Mouse (Mus musculus): Measurements from ENCODE around the gene Lamtor1. TPM values are rescaled to one million over a fixed set of nuclear protein-coding genes. Genes with fewer than 3 reads are reported as not detected.

The Lamtor1 gene
- polyA plus RNA-seq, 1 experiment = 85.9 TPM

DNA sequence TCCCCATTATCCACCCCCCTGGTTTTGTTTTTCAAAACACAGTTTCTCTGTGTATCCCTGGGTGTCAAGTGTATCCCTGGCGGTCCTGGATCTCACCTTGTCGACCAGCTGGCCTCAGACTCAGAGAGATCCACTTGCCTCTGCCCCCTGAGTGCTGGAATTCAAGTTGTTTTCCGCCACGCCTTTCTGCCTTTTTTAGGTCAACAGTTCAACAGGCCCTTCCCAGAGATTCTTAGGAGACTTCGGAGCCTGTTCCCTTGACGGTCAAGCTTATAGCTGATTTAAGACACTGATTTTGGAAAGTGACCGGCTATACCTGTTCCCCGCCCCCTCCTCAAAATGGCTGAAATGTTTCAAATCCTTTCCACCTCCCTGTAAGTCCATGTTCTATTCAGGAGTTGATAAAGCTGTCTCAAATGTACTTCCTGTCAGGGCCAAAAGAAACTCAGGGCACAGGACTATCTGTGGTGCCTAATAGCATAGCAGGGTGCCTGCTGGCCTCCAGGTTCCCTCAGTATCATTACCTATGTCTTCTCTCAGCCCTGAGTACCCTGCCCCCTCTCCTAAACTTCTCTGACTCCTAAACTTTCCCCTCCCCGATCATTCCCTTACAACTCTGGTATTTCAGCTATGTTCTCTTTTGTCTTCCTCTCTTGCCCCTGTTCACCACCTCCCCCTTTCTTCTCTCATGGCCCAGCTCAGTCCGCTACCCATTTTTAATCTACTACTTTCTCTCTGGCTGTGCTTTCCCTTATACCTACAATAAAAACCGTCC is 39.0 kb upstream of the Lamtor1 start:
- TF ChIP-seq EP300 (IDR thresholded peaks at IDR 0.05; ENCODE audit: insufficient read depth, low read depth, low read length) (0 out of 2 replicates have a peak, but pooled peaks have one; percentile 20), POLR2A (IDR thresholded peaks at IDR 0.05; ENCODE audit: insufficient read depth, low read length) (no peak), CTCF (IDR thresholded peaks at IDR 0.05; ENCODE audit: low read depth, low read length) (no peak)
- H3K4me3 ChIP-seq (ENCODE audit: low read depth, low read length) = 0 out of 2 replicates have a peak overlapping the region, but pooled peaks have one; percentile 11

DNA sequence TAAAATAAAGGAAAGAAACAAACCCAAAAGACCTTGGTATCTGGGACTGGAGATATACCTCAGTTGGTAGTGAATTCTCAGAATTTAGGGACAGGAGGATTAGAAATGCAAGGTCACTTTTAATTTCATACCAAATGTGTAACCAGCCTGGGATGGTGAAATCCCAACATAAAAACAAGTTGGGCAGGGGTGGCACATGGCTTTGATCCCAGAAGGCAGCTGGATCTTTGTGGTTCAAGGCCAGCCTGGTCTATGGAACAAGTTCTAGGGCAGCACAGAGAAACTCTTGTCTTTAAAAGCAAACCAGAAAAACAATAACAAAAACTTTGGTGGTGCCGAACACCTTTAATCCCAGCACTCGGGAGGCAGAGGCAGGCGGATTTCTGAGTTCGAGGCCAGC is 38.2 kb upstream of the Lamtor1 start:
- no peaks in the 10 kb centered on the region for H3K27me3 ChIP-seq (ENCODE audit: control insufficient read depth, insufficient read depth, low read length, poor library complexity, severe bottlenecking)
- TF ChIP-seq POLR2A (IDR thresholded peaks at IDR 0.05; ENCODE audit: insufficient read depth, low read length) (no peak), CTCF (IDR thresholded peaks at IDR 0.05; ENCODE audit: low read depth, low read length) (no peak), EP300 (IDR thresholded peaks at IDR 0.05; ENCODE audit: insufficient read depth, low read depth, low read length) (no peak)
- peak overlapping the region; percentile 31; the same call in 1 of the 2 replicates for H3K4me3 ChIP-seq (ENCODE audit: low read depth, low read length)
- H3K36me3 ChIP-seq (ENCODE audit: control insufficient read depth, insufficient read depth, low read length, poor library complexity, severe bottlenecking) = no peaks in the 10 kb centered on the region
- peaks cover 2% of the 10 kb centered on the region for H3K4me1 ChIP-seq (ENCODE audit: control insufficient read depth, insufficient read depth, low read length)
- no peaks in the 10 kb centered on the region for H3K9me3 ChIP-seq (replicated peaks; ENCODE audit: control insufficient read depth, insufficient read depth, low read length, poor library complexity, severe bottlenecking)
- peak overlapping the region; percentile 96 for H3K27ac ChIP-seq (ENCODE audit: insufficient read depth, low read length)
- peak overlapping the region; percentile 71 for H3K9ac ChIP-seq (ENCODE audit: low read depth, poor library complexity, severe bottlenecking)

More for the DNA sequence above, 39.0 kb upstream of the Lamtor1 start:
- H3K9me3 ChIP-seq (replicated peaks; ENCODE audit: control insufficient read depth, insufficient read depth, low read length, poor library complexity, severe bottlenecking) = no peaks in the 10 kb centered on the region
- H3K36me3 ChIP-seq (ENCODE audit: control insufficient read depth, insufficient read depth, low read length, poor library complexity, severe bottlenecking) = peaks cover 2% of the 10 kb centered on the region; the same call in 1 of the 2 replicates
- H3K27me3 ChIP-seq (ENCODE audit: control insufficient read depth, insufficient read depth, low read length, poor library complexity, severe bottlenecking) = no peaks in the 10 kb centered on the region
- peak overlapping the region; percentile 71 for H3K9ac ChIP-seq (ENCODE audit: low read depth, poor library complexity, severe bottlenecking)
- H3K27ac ChIP-seq (ENCODE audit: insufficient read depth, low read length) = peak overlapping the region; percentile 96
- H3K4me1 ChIP-seq (ENCODE audit: control insufficient read depth, insufficient read depth, low read length) = peaks cover 2% of the 10 kb centered on the region

DNA sequence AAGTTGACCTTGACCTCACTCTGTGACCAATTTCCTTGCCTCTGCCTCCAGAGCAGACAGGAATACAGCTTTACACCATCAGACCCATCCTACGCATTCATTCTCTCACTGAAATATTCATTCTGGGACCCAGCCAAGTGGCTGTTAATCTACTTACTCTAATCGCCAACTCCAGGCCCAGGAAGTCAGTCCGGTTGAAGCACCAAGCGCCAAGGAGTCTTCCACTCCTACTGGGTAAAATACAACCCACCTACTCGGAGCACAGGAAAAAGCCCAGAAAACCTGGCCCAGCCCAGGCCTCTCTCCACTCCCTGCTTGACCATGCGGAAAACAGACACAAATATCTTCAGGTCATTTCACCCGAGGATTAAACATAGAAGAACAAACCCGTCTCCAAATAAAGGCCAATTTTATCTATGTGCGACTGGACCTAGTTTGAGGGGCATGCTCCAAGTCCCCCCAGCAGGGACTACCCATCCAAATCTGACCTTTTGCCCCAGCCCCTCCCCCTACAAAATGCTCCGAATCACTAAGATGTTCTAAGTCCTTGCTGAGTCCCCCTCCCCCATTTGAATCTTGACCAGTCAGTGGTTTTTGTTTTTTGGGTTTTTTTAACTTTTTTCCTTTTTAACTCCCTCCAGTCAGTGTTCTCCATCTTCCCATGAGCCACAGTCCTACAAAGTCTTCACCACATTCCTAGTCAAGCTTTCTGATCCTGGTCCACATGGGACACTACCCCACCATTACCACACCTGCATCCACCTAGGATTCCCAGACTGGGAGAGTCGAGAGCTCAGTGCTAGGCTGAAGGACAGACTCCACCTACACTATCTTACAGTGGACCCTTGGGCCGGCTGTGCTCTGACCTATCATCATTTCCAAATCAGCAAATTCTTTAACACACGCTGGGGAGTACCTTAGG is 37.2 kb upstream of the Lamtor1 start:
- Histone ChIP-seq H3K9ac (ENCODE audit: low read depth, poor library complexity, severe bottlenecking) (peak overlapping the region; percentile 71), H3K9me3 (replicated peaks; ENCODE audit: control insufficient read depth, insufficient read depth, low read length, poor library complexity, severe bottlenecking) (no peaks in the 10 kb centered on the region), H3K4me3 (ENCODE audit: low read depth, low read length) (peak overlapping the region; percentile 46), H3K27ac (ENCODE audit: insufficient read depth, low read length) (peak overlapping the region; percentile 96), H3K27me3 (ENCODE audit: control insufficient read depth, insufficient read depth, low read length, poor library complexity, severe bottlenecking) (no peaks in the 10 kb centered on the region), H3K4me1 (ENCODE audit: control insufficient read depth, insufficient read depth, low read length) (peaks cover 2% of the 10 kb centered on the region), H3K36me3 (ENCODE audit: control insufficient read depth, insufficient read depth, low read length, poor library complexity, severe bottlenecking) (no peaks in the 10 kb centered on the region)
- no peak for TF ChIP-seq POLR2A (IDR thresholded peaks at IDR 0.05; ENCODE audit: insufficient read depth, low read length)
- TF ChIP-seq CTCF (IDR thresholded peaks at IDR 0.05; ENCODE audit: low read depth, low read length) = no peak
- TF ChIP-seq EP300 (IDR thresholded peaks at IDR 0.05; ENCODE audit: insufficient read depth, low read depth, low read length) = no peak

DNA sequence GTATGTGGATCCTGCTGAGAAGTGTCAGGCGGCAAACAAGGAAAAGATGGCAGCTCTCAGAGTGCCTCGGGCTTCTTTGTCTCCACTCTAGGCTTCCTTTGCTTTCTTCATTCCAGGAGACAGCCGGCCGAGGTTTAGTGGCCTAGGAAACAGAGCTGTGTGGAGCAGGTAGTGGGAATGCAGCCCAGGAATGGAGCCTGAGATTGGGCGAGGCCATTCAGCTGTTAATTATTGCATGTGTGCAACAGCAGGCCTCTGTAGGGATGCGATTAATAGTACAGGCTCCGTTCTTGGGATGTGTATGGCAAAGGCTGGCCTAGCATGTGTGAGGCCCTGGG is 36.6 kb upstream of the Lamtor1 start:
- TF ChIP-seq EP300 (IDR thresholded peaks at IDR 0.05; ENCODE audit: insufficient read depth, low read depth, low read length) = no peak
- Histone ChIP-seq H3K27ac (ENCODE audit: insufficient read depth, low read length) (peak overlapping the region; percentile 96), H3K27me3 (ENCODE audit: control insufficient read depth, insufficient read depth, low read length, poor library complexity, severe bottlenecking) (no peaks in the 10 kb centered on the region), H3K4me1 (ENCODE audit: control insufficient read depth, insufficient read depth, low read length) (no peaks in the 10 kb centered on the region), H3K36me3 (ENCODE audit: control insufficient read depth, insufficient read depth, low read length, poor library complexity, severe bottlenecking) (no peaks in the 10 kb centered on the region), H3K9ac (ENCODE audit: low read depth, poor library complexity, severe bottlenecking) (peak overlapping the region; percentile 71), H3K9me3 (replicated peaks; ENCODE audit: control insufficient read depth, insufficient read depth, low read length, poor library complexity, severe bottlenecking) (no peaks in the 10 kb centered on the region), H3K4me3 (ENCODE audit: low read depth, low read length) (peak overlapping the region; percentile 46)

DNA sequence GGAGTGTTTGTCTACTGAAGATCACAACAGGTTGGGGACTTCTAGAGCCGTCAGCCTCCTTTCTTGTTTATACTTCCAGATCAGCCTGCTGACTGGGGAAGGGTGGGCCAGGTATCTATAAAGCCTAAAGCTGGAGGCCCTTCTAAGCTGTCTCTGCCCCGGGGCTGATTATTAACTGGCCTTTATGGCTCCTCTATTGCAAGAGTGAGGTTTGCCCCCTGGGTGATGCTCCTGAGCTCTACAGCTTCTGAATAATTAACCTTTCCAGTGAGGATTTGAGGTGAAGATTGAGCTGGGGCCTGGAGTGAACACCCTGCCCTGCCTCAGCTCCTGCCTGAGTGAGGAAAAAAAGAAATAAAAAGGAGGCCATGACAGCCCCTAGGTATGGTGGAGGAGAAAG is 35.1 kb upstream of the Lamtor1 start, which contains the start of gene Folr1:
Gene Folr1, minus strand, starts transcription at position 160 of the 400 bp plus-strand sequence.
- no peak within 1 kb of the TSS for H3K4me3 ChIP-seq (ENCODE audit: low read depth, low read length)
- H3K27me3 ChIP-seq (ENCODE audit: control insufficient read depth, insufficient read depth, low read length, poor library complexity, severe bottlenecking) = no peaks in the 10 kb centered on the region
- peak within 1 kb of the TSS; percentile 96 for H3K27ac ChIP-seq (ENCODE audit: insufficient read depth, low read length)
- no peak for TF ChIP-seq CTCF (IDR thresholded peaks at IDR 0.05; ENCODE audit: low read depth, low read length)
- no peak for TF ChIP-seq POLR2A (IDR thresholded peaks at IDR 0.05; ENCODE audit: insufficient read depth, low read length)
- TF ChIP-seq EP300 (IDR thresholded peaks at IDR 0.05; ENCODE audit: insufficient read depth, low read depth, low read length) = no peak
- H3K9me3 ChIP-seq (replicated peaks; ENCODE audit: control insufficient read depth, insufficient read depth, low read length, poor library complexity, severe bottlenecking) = no peaks in the 10 kb centered on the region
- H3K36me3 ChIP-seq (ENCODE audit: control insufficient read depth, insufficient read depth, low read length, poor library complexity, severe bottlenecking) = no peaks in the 10 kb centered on the region
- no peak within 1 kb of the TSS for H3K9ac ChIP-seq (ENCODE audit: low read depth, poor library complexity, severe bottlenecking)
- H3K4me1 ChIP-seq (ENCODE audit: control insufficient read depth, insufficient read depth, low read length) = no peaks in the 10 kb centered on the region
